Mouse (Mus musculus): ENCODE measurements around the gene Tmem94. TPM values are rescaled to one million over a fixed set of nuclear protein-coding genes. Genes with fewer than 3 reads are reported as not detected.

Gene Tmem94
- polyA plus RNA-seq, 1 experiment, result not detected

GRCm38 (mm10) chr11:115777487-115778335 lies 12.5 kb downstream of the Tmem94 start:
- no peak overlapping the region for H3K4me3 ChIP-seq (ENCODE audit: insufficient read depth, low read depth, low read length)
- TF ChIP-seq POLR2A (IDR thresholded peaks at IDR 0.05; ENCODE audit: insufficient read depth, low read depth, low read length) (no peak), CTCF (IDR thresholded peaks at IDR 0.05; ENCODE audit: insufficient read depth, low read depth, low read length) (no peak)
- peaks cover 44% of the 10 kb centered on the region for H3K4me1 ChIP-seq (ENCODE audit: control insufficient read depth, insufficient read depth, low read length)
- 92% methylated on average over 17 of the region's 17 CpGs for WGBS
- H3K27ac ChIP-seq (ENCODE audit: insufficient read depth, low read depth, low read length), result no peak overlapping the region

GRCm38 (mm10) chr11:115779038-115779571 lies 13.9 kb downstream of the Tmem94 start:
- WGBS, result 30% methylated on average over 9 of the region's 9 CpGs
- TF ChIP-seq POLR2A (IDR thresholded peaks at IDR 0.05; ENCODE audit: insufficient read depth, low read depth, low read length) (no peak), CTCF (IDR thresholded peaks at IDR 0.05; ENCODE audit: insufficient read depth, low read depth, low read length) (no peak)
- H3K4me1 ChIP-seq (ENCODE audit: control insufficient read depth, insufficient read depth, low read length), result peaks cover 51% of the 10 kb centered on the region
- H3K4me3 ChIP-seq (ENCODE audit: insufficient read depth, low read depth, low read length), result no peak overlapping the region
- H3K27ac ChIP-seq (ENCODE audit: insufficient read depth, low read depth, low read length), result peak overlapping the region; percentile 10; the same call in 1 of the 2 replicates

DNA sequence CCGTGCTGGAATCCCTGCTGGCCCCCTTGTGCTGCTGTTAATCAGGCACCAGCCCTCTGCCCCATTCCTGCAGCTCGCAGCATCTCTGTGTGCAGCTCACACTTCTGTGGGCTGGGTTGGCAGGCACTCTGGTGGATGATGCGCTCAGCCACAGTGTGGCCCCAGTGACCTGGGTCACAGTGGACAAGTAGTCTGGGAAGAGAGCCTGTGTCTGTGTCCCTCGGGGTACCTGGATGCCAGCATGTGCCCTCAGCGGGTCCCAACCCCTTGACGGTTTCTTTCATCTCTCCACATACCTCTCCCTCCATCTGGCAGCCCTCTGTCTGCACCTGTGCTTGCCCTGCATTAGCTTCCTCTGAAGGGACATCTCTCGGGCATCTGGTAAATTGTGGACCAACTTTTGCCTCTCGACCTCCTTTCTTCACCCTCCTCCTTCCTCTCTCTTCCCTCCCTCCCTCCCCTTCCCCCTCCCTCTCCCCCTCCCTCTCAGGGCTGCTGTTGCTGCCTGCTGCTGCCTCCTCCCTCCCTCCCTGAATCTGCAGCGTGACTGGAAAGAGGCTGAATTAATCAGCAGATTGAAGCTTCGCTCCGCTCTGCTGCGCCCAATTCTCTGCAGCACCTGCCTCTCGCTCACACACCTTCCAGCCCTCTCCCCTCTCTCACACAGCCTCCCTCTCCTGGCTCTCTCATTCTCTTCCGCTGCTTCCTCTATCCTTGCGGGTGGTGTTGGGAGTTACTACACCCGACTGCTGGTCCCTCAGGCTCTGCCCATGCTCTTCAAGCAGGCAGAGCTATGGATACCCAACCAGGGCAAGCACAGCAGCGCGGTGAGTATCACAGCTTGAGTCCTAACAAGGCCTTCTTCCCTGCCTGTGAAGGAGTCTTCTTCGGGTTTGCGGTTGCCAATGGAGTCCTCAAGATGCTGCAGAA lies 15.2 kb downstream of the Tmem94 start:
- WGBS, result 13% methylated on average over 20 of the region's 20 CpGs
- H3K4me3 ChIP-seq (ENCODE audit: insufficient read depth, low read depth, low read length), result peak overlapping the region; percentile 39
- peak overlapping the region; percentile 34 for H3K27ac ChIP-seq (ENCODE audit: insufficient read depth, low read depth, low read length)
- H3K4me1 ChIP-seq (ENCODE audit: control insufficient read depth, insufficient read depth, low read length), result peaks cover 49% of the 10 kb centered on the region
- no peak for TF ChIP-seq POLR2A (IDR thresholded peaks at IDR 0.05; ENCODE audit: insufficient read depth, low read depth, low read length)
- TF ChIP-seq CTCF (IDR thresholded peaks at IDR 0.05; ENCODE audit: insufficient read depth, low read depth, low read length), result no peak

GRCm38 (mm10) chr11:115786473-115786872 lies 21.2 kb downstream of the Tmem94 start:
- no peak overlapping the region for H3K4me3 ChIP-seq (ENCODE audit: insufficient read depth, low read depth, low read length)
- TF ChIP-seq CTCF (IDR thresholded peaks at IDR 0.05; ENCODE audit: insufficient read depth, low read depth, low read length), result no peak
- TF ChIP-seq POLR2A (IDR thresholded peaks at IDR 0.05; ENCODE audit: insufficient read depth, low read depth, low read length), result no peak
- 66% methylated on average over 6 of the region's 6 CpGs for WGBS
- H3K27ac ChIP-seq (ENCODE audit: insufficient read depth, low read depth, low read length), result no peak overlapping the region
- peaks cover 28% of the 10 kb centered on the region for H3K4me1 ChIP-seq (ENCODE audit: control insufficient read depth, insufficient read depth, low read length)

- no peak overlapping the region for H3K4me3 ChIP-seq (ENCODE audit: insufficient read depth, low read depth, low read length)
- WGBS, result 74% methylated on average over 7 of the region's 7 CpGs
- H3K4me1 ChIP-seq (ENCODE audit: control insufficient read depth, insufficient read depth, low read length), result peaks cover 13% of the 10 kb centered on the region
- TF ChIP-seq CTCF (IDR thresholded peaks at IDR 0.05; ENCODE audit: insufficient read depth, low read depth, low read length) (no peak), POLR2A (IDR thresholded peaks at IDR 0.05; ENCODE audit: insufficient read depth, low read depth, low read length) (no peak)
- no peak overlapping the region for H3K27ac ChIP-seq (ENCODE audit: insufficient read depth, low read depth, low read length)
Measured at GRCm38 (mm10) chr11:115789787-115790186, 24.6 kb downstream of the Tmem94 start.

GRCm38 (mm10) chr11:115791919-115792318 lies 26.7 kb downstream of the Tmem94 start:
- H3K27ac ChIP-seq (ENCODE audit: insufficient read depth, low read depth, low read length), result no peak overlapping the region
- WGBS, result 96% methylated on average over 16 of the region's 16 CpGs
- H3K4me3 ChIP-seq (ENCODE audit: insufficient read depth, low read depth, low read length), result no peak overlapping the region
- TF ChIP-seq CTCF (IDR thresholded peaks at IDR 0.05; ENCODE audit: insufficient read depth, low read depth, low read length), result no peak
- peaks cover 1% of the 10 kb centered on the region; the same call in 1 of the 2 replicates for H3K4me1 ChIP-seq (ENCODE audit: control insufficient read depth, insufficient read depth, low read length)

DNA sequence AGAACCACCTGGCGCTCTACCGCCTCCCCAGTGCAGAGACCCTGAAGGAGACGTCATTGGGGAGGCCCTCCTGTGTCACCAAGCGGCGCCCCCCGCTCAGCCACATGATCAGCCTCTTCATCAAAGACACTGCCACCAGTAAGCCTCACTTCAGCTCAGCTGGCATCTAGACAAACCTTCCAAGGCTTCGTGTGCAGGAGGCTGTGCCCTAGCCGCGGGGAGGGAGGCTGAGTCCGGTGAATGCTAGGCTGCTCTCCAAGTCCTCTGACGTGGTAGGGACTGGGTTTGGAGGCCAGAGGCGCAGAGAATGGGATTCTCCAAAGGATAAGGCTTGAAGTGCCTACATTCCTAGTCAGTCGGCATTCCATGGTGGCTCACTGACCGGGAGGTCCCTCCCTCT lies 27.1 kb downstream of the Tmem94 start:
- H3K4me1 ChIP-seq (ENCODE audit: control insufficient read depth, insufficient read depth, low read length), result no peaks in the 10 kb centered on the region
- 67% methylated on average over 14 of the region's 14 CpGs for WGBS
- TF ChIP-seq POLR2A (IDR thresholded peaks at IDR 0.05; ENCODE audit: insufficient read depth, low read depth, low read length), result no peak
- TF ChIP-seq CTCF (IDR thresholded peaks at IDR 0.05; ENCODE audit: insufficient read depth, low read depth, low read length), result no peak
- H3K27ac ChIP-seq (ENCODE audit: insufficient read depth, low read depth, low read length), result no peak overlapping the region
- H3K4me3 ChIP-seq (ENCODE audit: insufficient read depth, low read depth, low read length), result no peak overlapping the region

GRCm38 (mm10) chr11:115796898-115797297 lies 31.7 kb downstream of the Tmem94 start:
- H3K27ac ChIP-seq (ENCODE audit: insufficient read depth, low read depth, low read length), result no peak overlapping the region
- WGBS, result 84% methylated on average over 15 of the region's 15 CpGs
- TF ChIP-seq POLR2A (IDR thresholded peaks at IDR 0.05; ENCODE audit: insufficient read depth, low read depth, low read length) (no peak), CTCF (IDR thresholded peaks at IDR 0.05; ENCODE audit: insufficient read depth, low read depth, low read length) (no peak)
- no peaks in the 10 kb centered on the region for H3K4me1 ChIP-seq (ENCODE audit: control insufficient read depth, insufficient read depth, low read length)
- no peak overlapping the region for H3K4me3 ChIP-seq (ENCODE audit: insufficient read depth, low read depth, low read length)

All from olfactory bulb, adult 2 months (tissue).